Mouse (Mus musculus) MEL (cell line): ENCODE data around the gene Zfp280b. TPM values are rescaled to one million over a fixed set of nuclear protein-coding genes. Genes with fewer than 3 reads are reported as not detected.

ENCODE experiments used
- DNase-seq: peaks from one replicate; pipeline ENCODE4 v3.0.0; 2011; ENCODE audit warnings: low read depth, low spot score
- H3K27ac ChIP-seq: 2 replicates; pipeline ENCODE4 v1.5.1; 2012; ENCODE audit warnings: low read depth, mild to moderate bottlenecking, control low read depth, low read length, moderate library complexity; ENCODE audit not compliant: control insufficient read depth
- H3K27me3 ChIP-seq, 2 experiments: fragments of 150-350 bp in 1 of 2; sonication (generic) in 1 of 2; 2 replicates each; pipeline ENCODE4 v1.6.1; 2012; ENCODE audit warnings: low read length in 2 of 2, mild to moderate bottlenecking in 2 of 2, improper control_type of control experiment in 1 of 2, moderate library complexity in 1 of 2; ENCODE audit not compliant: insufficient read depth in 2 of 2, control insufficient read depth in 1 of 2
- H3K36me3 ChIP-seq, 2 experiments: 2 replicates each; pipeline ENCODE4 v1.6.1; 2012 to 2014; ENCODE audit warnings: low read length in 2 of 2, improper control_type of control experiment in 1 of 2, inconsistent platforms in 1 of 2, mild to moderate bottlenecking in 1 of 2; ENCODE audit not compliant: insufficient read depth in 2 of 2, control insufficient read depth in 1 of 2
- H3K4me1 ChIP-seq, 2 experiments: fragments of 150-350 bp in 1 of 2; sonication (generic) in 1 of 2; 2 replicates each; pipeline ENCODE4 v1.6.1; 2012; ENCODE audit warnings: low read length in 2 of 2, improper control_type of control experiment in 1 of 2, mild to moderate bottlenecking in 1 of 2; ENCODE audit not compliant: insufficient read depth in 2 of 2, control insufficient read depth in 1 of 2
- H3K4me3 ChIP-seq, 2 experiments: fragments of 150-350 bp in 1 of 2; sonication (generic) in 1 of 2; 2 replicates each; pipeline ENCODE4 v1.5.1; 2012; ENCODE audit warnings: low read depth in 2 of 2, low read length in 2 of 2, mild to moderate bottlenecking in 2 of 2, moderate library complexity in 2 of 2, control low read depth in 1 of 2, improper control_type of control experiment in 1 of 2; ENCODE audit not compliant: control insufficient read depth in 1 of 2, insufficient read depth in 1 of 2
- H3K79me2 ChIP-seq: 2 replicates; pipeline ENCODE4 v1.6.1; 2012; ENCODE audit warnings: mild to moderate bottlenecking, low read length, moderate library complexity; ENCODE audit not compliant: control insufficient read depth, poor library complexity, insufficient read depth
- H3K9ac ChIP-seq: 2 replicates; pipeline ENCODE4 v1.6.1; 2012; ENCODE audit warnings: low read depth, mild to moderate bottlenecking, control low read depth, low read length, moderate library complexity; ENCODE audit not compliant: control insufficient read depth, poor library complexity, severe bottlenecking
- H3K9me3 ChIP-seq: fragments of 150-350 bp; sonication (generic); replicated peaks from 2 replicates; pipeline ENCODE4 v1.6.1; 2012; ENCODE audit warnings: mild to moderate bottlenecking, low read length, improper control_type of control experiment, moderate library complexity; ENCODE audit not compliant: insufficient read depth
- CHD2 ChIP-seq: IDR thresholded peaks from 2 replicates; pipeline ENCODE4 v1.6.1; 2011; ENCODE audit warnings: low read length, improper control_type of control experiment
- CTCF ChIP-seq, 3 experiments: IDR thresholded peaks in 2 of 3; conservative IDR thresholded peaks in 1 of 3; 2 replicates each; pipeline ENCODE4 v1.5.1; 2011 to 2012; ENCODE audit warnings: low read length in 3 of 3, low read depth in 2 of 3, mild to moderate bottlenecking in 2 of 3, improper control_type of control experiment in 1 of 3, inconsistent platforms in 1 of 3, mixed read lengths in 1 of 3, moderate library complexity in 1 of 3; ENCODE audit not compliant: control insufficient read depth in 1 of 3, insufficient read depth in 1 of 3, poor library complexity in 1 of 3, severe bottlenecking in 1 of 3
- ELF1 ChIP-seq: IDR thresholded peaks from 2 replicates; pipeline ENCODE4 v1.6.1; 2014; ENCODE audit warnings: low read depth, mild to moderate bottlenecking, inconsistent platforms, low read length, improper control_type of control experiment, moderate library complexity
- ETS1 ChIP-seq: IDR thresholded peaks from 2 replicates; pipeline ENCODE4 v1.6.1; 2012; ENCODE audit warnings: low read depth, mild to moderate bottlenecking, inconsistent platforms, low read length, improper control_type of control experiment, moderate library complexity
- GABPA ChIP-seq: IDR thresholded peaks from 2 replicates; pipeline ENCODE4 v1.6.1; 2012; ENCODE audit warnings: low read depth, mild to moderate bottlenecking, inconsistent platforms, low read length, improper control_type of control experiment, moderate library complexity
- GATA1 ChIP-seq: IDR thresholded peaks from 2 replicates; pipeline ENCODE4 v1.6.1; 2011; ENCODE audit warnings: low read depth, low read length, improper control_type of control experiment
- HCFC1 ChIP-seq: IDR thresholded peaks from 2 replicates; pipeline ENCODE4 v1.6.1; 2012; ENCODE audit warnings: low read depth, mild to moderate bottlenecking, inconsistent platforms, low read length, improper control_type of control experiment, moderate library complexity
- JUND ChIP-seq: IDR thresholded peaks from 2 replicates; pipeline ENCODE4 v1.6.1; 2011; ENCODE audit warnings: low read depth, mild to moderate bottlenecking, improper control_type of control experiment, low read length
- MAX ChIP-seq: IDR thresholded peaks from 2 replicates; pipeline ENCODE4 v1.6.1; 2011; ENCODE audit warnings: low read length, improper control_type of control experiment
- MAZ ChIP-seq: IDR thresholded peaks from 2 replicates; pipeline ENCODE4 v1.6.1; 2012; ENCODE audit warnings: low read depth, mild to moderate bottlenecking, inconsistent platforms, low read length, improper control_type of control experiment
- MEF2A ChIP-seq: IDR thresholded peaks from 2 replicates; pipeline ENCODE4 v1.6.1; 2014; ENCODE audit warnings: low read depth, mild to moderate bottlenecking, inconsistent platforms, low read length, improper control_type of control experiment; ENCODE audit not compliant: poor library complexity, insufficient replicate concordance, severe bottlenecking; ENCODE audit errors: extremely low read depth
- MXI1 ChIP-seq: IDR thresholded peaks from 2 replicates; pipeline ENCODE4 v1.6.1; 2011; ENCODE audit warnings: mild to moderate bottlenecking, low read depth, low read length, improper control_type of control experiment
- MYB ChIP-seq: IDR thresholded peaks from 2 replicates; pipeline ENCODE4 v1.6.1; 2011; ENCODE audit warnings: mild to moderate bottlenecking, low read depth, low read length, improper control_type of control experiment
- NRF1 ChIP-seq: IDR thresholded peaks from 2 replicates; pipeline ENCODE4 v1.6.1; 2014; ENCODE audit warnings: low read depth, mild to moderate bottlenecking, inconsistent platforms, low read length, improper control_type of control experiment, moderate library complexity; ENCODE audit not compliant: poor library complexity, insufficient read depth, severe bottlenecking
- POLR2A ChIP-seq, 2 experiments: IDR thresholded peaks; 2 replicates each; pipeline ENCODE4 v1.6.1; 2011 to 2012; ENCODE audit warnings: low read length in 2 of 2, mild to moderate bottlenecking in 2 of 2, control low read depth in 1 of 2, improper control_type of control experiment in 1 of 2, low read depth in 1 of 2, moderate library complexity in 1 of 2; ENCODE audit not compliant: control insufficient read depth in 1 of 2, insufficient read depth in 1 of 2, poor library complexity in 1 of 2
- POLR2AphosphoS2 ChIP-seq: IDR thresholded peaks from 2 replicates; pipeline ENCODE4 v1.6.1; 2011; ENCODE audit warnings: low read length, improper control_type of control experiment
- POLR2AphosphoS5 ChIP-seq: IDR thresholded peaks from 2 replicates; pipeline ENCODE4 v1.6.1; 2012; ENCODE audit warnings: low read depth, borderline replicate concordance, mild to moderate bottlenecking, inconsistent platforms, low read length, moderate library complexity, mixed read lengths
- RAD21 ChIP-seq: IDR thresholded peaks from 2 replicates; pipeline ENCODE4 v1.6.1; 2011; ENCODE audit warnings: mild to moderate bottlenecking, low read depth, low read length, improper control_type of control experiment
- SMC3 ChIP-seq: IDR thresholded peaks from 2 replicates; pipeline ENCODE4 v1.6.1; 2011; ENCODE audit warnings: low read depth, low read length, improper control_type of control experiment
- TCF12 ChIP-seq: IDR thresholded peaks from 2 replicates; pipeline ENCODE4 v1.6.1; 2014; ENCODE audit warnings: low read depth, mild to moderate bottlenecking, inconsistent platforms, low read length, improper control_type of control experiment, moderate library complexity
- USF1 ChIP-seq: IDR thresholded peaks from 2 replicates; pipeline ENCODE4 v1.6.1; 2014; ENCODE audit warnings: low read depth, mild to moderate bottlenecking, inconsistent platforms, low read length, improper control_type of control experiment, moderate library complexity
- ZNF384 ChIP-seq: IDR thresholded peaks from 2 replicates; pipeline ENCODE4 v1.6.1; 2012; ENCODE audit warnings: low read depth, mild to moderate bottlenecking, inconsistent platforms, low read length, improper control_type of control experiment
- polyA plus RNA-seq, 2 experiments: library from polyadenylated mRNA; stranded (reverse) in 1 of 2; unstranded in 1 of 2; fragments of >175 nt in 1 of 2; fragments of >200 nt in 1 of 2; gene quantifications; 2 replicates each; pipeline versions ENCODE4 v1.2.1 to v1.2.4; 2012; ENCODE audit warnings: low replicate concordance in 2 of 2, low read depth in 1 of 2; ENCODE audit not compliant: insufficient read length in 2 of 2, insufficient read depth in 1 of 2, missing spikeins in 1 of 2
- total RNA-seq: library from RNA; depleted of rRNA; stranded (reverse); fragments of 300-350 nt; gene quantifications from 2 replicates; pipeline ENCODE4 v1.2.3, GENCODE M21; 2012

Gene Zfp280b
- total and polyA plus RNA-seq, 3 experiments = 7.9 to 18.6 TPM; not detected in 1

DNA sequence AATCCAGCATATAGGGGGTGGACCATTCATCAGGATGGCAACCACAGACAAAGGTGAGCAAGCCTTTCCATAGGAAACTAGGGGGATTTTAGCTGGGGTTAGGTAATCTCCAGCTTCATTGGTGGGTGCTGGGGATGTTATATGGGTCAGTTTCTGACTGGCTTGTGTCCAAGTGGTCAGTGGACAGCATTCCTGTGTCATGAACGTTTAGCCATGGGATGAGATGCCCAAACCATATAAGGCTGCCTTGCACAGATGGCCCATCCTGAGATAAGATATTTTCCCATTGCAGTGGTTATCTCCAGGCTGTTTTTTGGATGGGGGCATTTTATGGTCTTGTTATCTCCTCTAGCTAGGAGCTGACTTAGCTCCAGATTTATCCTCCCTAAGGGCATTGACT lies 14.3 kb downstream of the Zfp280b start:
- TF ChIP-seq POLR2AphosphoS5 (no peak), TCF12 (no peak), RAD21 (no peak), SMC3 (no peak), ZNF384 (no peak), USF1 (no peak), GATA1 (no peak), CHD2 (no peak), JUND (no peak), MAZ (no peak), ELF1 (no peak), NRF1 (no peak), HCFC1 (no peak), GABPA (no peak), ETS1 (no peak)
- no peaks in the 10 kb centered on the region for H3K27me3 ChIP-seq
- H3K79me2 ChIP-seq = no peaks in the 10 kb centered on the region
- no peak for DNase-seq
- no peak overlapping the region for H3K9ac ChIP-seq
- no peak overlapping the region for H3K27ac ChIP-seq
- no peaks in the 10 kb centered on the region for H3K9me3 ChIP-seq
- H3K36me3 ChIP-seq = no peaks in the 10 kb centered on the region
- no peaks in the 10 kb centered on the region for H3K4me1 ChIP-seq
- no peak overlapping the region for H3K4me3 ChIP-seq

DNA sequence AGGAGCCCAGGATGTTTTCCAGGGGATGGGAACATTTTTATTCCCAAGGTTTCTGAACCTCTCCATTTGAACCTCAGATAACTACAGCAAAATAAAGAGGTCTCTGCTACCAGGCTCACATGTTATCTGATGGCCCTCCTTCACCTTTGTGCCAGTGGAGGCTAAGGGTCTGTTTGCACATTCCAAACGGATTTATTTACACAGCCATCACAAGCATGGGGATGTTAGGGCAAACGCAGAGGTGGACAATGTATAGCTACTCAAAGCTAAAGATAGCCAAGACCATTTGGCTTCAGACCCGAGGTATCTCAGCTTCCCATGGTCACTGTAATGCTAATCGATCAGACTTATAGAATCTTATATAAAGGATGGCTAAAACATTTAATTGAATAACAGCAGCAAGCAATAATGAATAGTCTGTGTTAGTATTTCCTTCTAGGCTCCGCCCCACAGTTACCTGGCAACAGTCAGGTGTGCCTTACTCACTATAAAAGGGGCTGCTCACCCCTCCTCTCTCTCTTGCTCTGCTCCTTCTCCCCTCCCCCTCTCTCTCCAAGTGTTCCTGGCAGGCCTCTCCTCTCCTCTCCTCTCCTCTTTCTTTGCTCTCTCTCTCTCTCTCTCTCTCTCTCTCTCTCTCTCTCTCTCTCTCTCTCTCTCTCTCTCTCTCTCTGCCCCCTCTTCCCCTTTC lies 14.9 kb downstream of the Zfp280b start:
- DNase-seq = no peak
- H3K9ac ChIP-seq = no peak overlapping the region
- H3K27ac ChIP-seq = no peak overlapping the region
- no peaks in the 10 kb centered on the region for H3K36me3 ChIP-seq
- no peaks in the 10 kb centered on the region for H3K4me1 ChIP-seq
- H3K4me3 ChIP-seq = no peak overlapping the region
- TF ChIP-seq MYB = no peak
- TF ChIP-seq POLR2AphosphoS2 = no peak
- TF ChIP-seq CTCF (IDR thresholded peaks at IDR 0.05 in 2 of 3, conservative IDR thresholded peaks at IDR 0.05 in 1 of 3; ENCODE audit: control insufficient read depth in 1 of 3, insufficient read depth in 1 of 3, low read depth in 2 of 3, low read length in 3 of 3, poor library complexity in 1 of 3, severe bottlenecking in 1 of 3) = no peak
- TF ChIP-seq GABPA = no peak
- no peak for TF ChIP-seq MEF2A
- no peak for TF ChIP-seq RAD21
- no peak for TF ChIP-seq CHD2
- TF ChIP-seq POLR2A (IDR thresholded peaks at IDR 0.05; ENCODE audit: control insufficient read depth in 1 of 2, insufficient read depth in 1 of 2, low read depth in 1 of 2, low read length in 2 of 2, poor library complexity in 1 of 2) = no peak
- TF ChIP-seq GATA1 = no peak
- TF ChIP-seq MAX = no peak
- TF ChIP-seq SMC3 = no peak
- TF ChIP-seq MXI1 = no peak
- no peak for TF ChIP-seq NRF1
- TF ChIP-seq JUND = no peak
- no peak for TF ChIP-seq HCFC1
- H3K27me3 ChIP-seq = no peaks in the 10 kb centered on the region; a peak in 1 of 4 replicates
- H3K79me2 ChIP-seq = no peaks in the 10 kb centered on the region
- H3K9me3 ChIP-seq = no peaks in the 10 kb centered on the region
